Mouse (Mus musculus) 416B (cell line): ENCODE data around the gene Slc16a8.

Experiments
- DNase-seq: peaks from one replicate; pipeline ENCODE4 v3.0.0; 2011; ENCODE audit warnings: low read depth

The Slc16a8 gene

DNA sequence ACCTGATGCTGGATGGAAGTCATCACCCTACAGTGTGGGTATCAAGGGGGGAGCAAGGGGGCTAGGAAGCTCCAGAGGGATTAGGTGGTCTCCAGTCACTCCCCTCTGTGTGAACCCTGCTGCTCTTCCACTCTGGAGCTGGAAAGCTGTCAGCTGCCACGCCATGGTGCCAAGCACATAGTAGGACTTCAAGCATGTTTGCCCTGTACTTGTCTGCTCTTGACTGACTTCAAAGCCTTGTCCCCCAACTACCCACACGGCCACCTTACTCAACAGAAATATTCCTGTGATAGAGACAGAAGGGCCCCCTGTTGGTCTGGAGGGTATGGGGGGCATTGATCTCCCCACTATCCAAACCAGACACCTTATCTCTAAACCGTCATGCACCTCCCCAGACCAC is 38.4 kb downstream of the Slc16a8 start:
- no peak for DNase-seq

DNA sequence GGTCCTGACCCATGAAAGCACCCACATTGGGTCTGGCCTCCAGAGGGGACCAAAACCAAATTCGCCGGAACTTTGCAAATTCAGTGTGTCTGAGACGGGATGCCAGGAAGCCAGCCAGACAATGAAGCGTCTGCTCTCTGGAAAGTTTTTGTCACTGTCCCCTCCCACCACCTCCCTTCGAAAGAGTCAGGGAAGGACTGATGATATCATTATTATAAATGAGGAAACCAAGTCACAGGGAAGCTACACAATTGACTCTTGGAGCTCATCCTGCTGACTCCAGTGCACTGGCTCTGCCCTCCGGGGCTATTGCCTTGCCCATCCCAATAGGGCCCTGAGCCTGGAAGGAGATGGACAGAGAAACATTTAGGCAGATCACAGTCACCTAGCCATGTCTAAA is 41.0 kb downstream of the Slc16a8 start:
- DNase-seq, result no peak

DNA sequence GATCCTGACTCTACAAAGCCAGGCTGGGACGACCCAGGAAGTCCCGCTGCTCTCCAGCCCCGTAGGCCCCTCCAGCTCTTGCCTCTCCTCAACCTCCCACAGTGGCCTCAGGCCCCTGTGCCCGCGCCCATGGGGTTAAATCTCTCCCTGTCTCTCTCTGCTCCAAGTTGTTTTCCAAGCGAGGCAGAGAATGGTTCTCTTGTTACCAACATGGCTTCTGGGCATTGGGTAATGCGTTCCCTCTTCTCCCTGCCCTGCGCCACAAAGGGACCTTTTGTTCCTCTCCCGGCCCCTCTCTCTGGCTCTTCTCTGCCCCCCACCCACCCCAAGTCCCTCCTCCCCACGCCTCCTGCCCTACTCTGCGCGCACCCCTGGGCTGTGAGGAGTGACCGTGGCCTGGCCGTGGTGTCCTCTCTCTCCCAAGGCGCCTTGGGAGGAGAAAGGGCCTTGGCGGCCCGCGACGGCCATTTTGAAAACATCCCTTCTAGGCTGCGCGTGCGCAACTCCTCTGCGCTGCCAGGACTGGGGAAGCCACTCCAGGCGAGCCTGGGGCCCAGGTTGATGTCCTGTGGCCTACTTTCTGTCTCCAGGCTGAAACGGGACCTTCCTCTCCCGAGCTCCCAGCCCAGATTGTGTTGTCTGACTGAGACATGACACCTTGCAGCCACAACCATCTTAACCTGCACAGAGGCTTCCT is 41.7 kb downstream of the Slc16a8 start:
- no peak for DNase-seq

DNA sequence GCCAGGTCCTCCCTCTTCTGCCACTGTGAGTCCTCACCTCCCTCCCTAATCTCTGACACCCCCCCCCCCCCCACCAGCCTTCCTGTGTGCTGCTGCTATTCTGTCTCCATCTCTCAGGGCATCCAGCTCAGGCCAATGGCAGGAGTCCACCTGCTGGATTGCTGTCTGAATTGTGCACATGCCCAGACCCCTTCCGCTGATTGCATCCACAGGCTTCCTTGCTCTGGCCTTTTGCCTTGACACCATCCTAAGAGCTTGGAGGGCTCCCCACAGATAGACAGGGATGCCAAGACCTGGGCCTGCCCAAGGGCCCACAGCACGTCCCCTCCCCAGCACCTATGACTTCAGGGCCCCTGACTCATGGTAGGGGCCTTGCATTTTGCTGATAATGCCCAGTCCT is 44.2 kb downstream of the Slc16a8 start:
- DNase-seq, result no peak

DNA sequence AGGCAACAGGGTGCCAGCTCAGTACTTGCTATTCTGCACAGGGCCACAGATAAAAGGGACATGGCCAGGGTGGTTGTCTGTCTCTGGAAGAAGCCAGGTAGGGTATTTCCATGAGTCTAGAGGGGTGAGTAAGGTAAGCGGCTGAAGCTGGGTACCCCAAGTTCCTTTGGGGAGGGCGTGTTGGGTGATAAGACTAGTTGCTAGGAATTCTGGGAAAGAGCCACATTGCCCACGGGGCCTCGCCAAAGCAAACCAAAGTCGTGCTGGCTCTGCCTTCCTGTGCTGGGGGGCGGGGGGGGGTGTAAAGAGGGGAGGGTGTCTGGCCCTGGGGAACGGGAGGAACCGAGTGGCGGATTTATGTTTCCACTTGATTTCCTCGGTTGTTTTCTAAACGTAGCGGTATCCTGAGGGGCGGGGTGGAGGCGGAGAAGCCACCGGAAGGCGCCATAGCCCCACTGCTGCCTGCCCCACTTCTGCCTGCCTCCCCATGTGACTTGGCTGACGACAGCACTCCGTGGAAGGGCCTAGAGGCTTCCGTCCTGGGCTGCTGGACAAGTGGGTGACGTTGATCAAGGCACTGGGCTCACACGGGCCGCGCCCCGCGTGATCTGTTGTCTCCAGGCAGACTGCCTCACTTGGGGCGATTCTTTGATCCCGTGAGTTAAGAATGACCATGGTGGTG is 45.7 kb downstream of the Slc16a8 start:
- DNase-seq, result no peak

DNA sequence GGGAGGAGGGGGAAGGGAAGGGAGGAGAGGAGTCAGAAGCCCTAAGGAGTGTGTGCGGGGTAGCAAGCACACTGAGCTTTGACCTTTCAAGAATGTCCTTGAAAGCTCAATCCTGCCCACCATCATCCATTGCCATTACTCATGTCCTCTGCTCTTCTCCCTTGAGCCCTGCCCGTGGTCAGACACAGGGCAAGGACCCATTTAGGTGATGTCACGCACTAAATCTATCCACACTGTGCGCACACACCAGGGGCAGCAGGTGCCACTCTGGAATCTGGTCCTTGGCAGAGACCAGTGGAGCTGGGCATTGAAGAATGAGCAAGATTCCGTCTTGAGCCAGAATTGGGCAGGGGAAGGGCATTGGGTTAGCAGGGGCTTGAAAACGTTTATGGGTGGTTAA is 46.4 kb downstream of the Slc16a8 start:
- DNase-seq, result no peak

DNA sequence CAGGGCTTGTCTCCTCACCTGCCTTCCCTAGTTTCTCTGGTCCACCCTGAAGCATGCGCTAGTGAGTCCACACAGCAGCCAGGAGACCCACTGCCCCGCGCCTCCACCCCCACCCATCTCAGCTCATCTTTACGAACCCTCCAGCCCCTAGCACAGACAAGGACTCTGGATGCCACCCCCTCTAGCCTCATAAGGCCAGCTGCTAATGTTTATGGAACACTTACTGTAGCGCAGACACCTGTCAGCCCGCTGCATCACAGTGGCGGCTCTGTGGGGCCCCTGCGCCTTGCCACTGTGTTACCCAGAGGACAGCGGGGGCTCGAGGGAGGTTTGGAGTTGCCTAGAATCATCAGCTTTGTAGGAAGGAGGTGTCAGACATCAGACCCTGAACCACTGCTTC is 52.0 kb downstream of the Slc16a8 start:
- no peak for DNase-seq

DNA sequence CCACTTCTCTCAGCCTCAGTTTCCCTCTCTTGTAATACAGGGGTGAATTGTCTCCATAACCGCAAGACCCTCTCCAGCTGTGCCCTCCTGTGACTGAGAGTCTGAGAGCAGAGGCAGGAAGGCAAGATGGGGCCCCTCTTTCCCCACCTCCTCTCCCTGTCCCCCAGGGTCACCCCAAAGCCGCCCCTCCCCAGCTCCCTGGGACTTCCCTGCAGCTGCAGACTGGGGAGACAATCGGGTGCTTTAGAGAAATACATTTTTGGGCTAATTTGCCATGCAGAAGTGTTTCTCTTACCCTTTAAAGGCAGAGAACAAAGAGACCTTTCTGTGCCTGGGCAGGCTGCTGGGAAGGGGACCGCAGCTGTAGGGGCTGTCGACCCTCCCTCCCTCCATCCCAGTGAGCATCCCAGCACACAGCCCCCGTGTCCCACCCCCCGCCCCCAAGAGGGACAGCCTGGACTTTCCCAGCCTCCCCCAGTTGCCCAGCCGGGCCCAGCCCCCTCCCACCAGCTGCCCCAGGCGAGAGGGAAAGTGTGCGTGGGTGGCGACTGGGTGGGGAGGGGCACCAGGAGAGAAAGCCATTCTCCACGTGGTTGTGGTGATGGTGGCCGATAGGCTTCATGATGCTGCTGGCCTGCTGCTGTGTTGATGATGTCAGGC is 52.9 kb downstream of the Slc16a8 start:
- DNase-seq, result no peak
